Mouse (Mus musculus) lung, adult 2 months (tissue): Measurements from ENCODE around the gene Agtr1a. TPM values are rescaled to one million over a fixed set of nuclear protein-coding genes. Genes with fewer than 3 reads are reported as not detected.

ENCODE experiments used
- DNase-seq: peaks from one replicate; pipeline ENCODE4 v3.0.0; 2022
- H3K4me1 ChIP-seq: fragments of 200-500 bp; 2 replicates; pipeline ENCODE4 v1.6.1; 2011; ENCODE audit warnings: low read length; ENCODE audit not compliant: control insufficient read depth, insufficient read depth
- H3K4me3 ChIP-seq: fragments of 200-500 bp; replicated peaks from 2 replicates; pipeline ENCODE3; 2011; ENCODE audit warnings: low read depth, mild to moderate bottlenecking, control low read depth, low read length; ENCODE audit errors: extremely low read depth
- CTCF ChIP-seq: fragments of 200-500 bp; IDR thresholded peaks from 2 replicates; pipeline ENCODE4 v1.5.1; 2011; ENCODE audit warnings: mild to moderate bottlenecking, low read length, control low read depth; ENCODE audit not compliant: insufficient read depth
- POLR2A ChIP-seq: fragments of 200-500 bp; IDR thresholded peaks from 2 replicates; pipeline ENCODE4 v1.6.1; 2011; ENCODE audit warnings: low read depth, mild to moderate bottlenecking, control low read depth, low read length, borderline replicate concordance; ENCODE audit errors: extremely low read depth
- WGBS: fragments of 180-500 bp; shearing (Covaris S2); methylation state at CpG from one replicate; pipeline ENCODE4 v1.1.7; 2018; 5-methylcytosine and 5-hydroxymethylcytosine counted together
- polyA plus RNA-seq: library from polyadenylated mRNA; depleted of rRNA; stranded (reverse); fragments of >200 nt; gene quantifications from 2 replicates; pipeline ENCODE4 v1.2.3, GENCODE M21; 2012; rRNA removed

Gene Agtr1a
- polyA plus RNA-seq, 1 experiment = 20.7 TPM

DNA sequence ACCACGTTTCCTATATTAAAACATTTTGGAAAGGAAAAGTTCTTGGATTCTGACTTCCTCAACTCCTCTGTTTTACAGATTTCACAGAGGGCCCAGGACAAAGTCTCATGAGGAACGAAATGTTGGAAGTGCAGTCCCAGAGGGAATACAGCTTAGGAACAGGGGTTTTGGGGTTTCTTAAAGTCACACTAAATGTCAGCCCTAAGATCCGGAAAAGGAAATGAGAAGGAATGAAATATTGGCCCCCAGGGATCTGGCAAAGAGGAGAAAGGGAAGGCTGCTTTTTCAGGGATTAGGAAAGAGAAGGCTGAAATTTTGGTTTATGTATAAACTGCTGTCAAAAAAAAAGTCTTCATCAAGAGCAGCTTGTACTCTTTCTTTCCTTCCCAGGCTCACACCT is 60.2 kb downstream of the Agtr1a start:
- Histone ChIP-seq H3K4me3 (no peak overlapping the region), H3K4me1 (no peaks in the 10 kb centered on the region)
- DNase-seq = no peak
- WGBS = 65% methylated on average over 3 of the region's 3 CpGs
- no peak for TF ChIP-seq CTCF
- TF ChIP-seq POLR2A = no peak

DNA sequence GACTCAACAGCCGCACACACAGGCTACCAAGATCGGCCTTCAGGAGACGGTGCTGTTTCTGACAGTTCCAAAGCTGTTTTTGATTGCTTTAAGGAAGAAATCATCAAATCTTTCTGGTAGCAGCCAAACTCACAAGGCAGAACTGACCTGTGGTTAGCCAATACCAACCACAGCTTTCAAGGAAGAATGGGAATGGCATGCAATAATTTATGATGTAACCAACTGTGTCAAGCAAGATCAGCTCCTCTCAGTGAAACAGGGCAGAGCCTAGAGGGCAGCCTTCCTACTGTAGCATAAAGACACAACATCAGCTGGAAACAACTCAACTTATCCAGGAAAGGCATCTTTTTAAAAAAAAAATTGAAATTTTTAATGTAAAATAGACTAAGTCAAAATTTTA is 62.6 kb downstream of the Agtr1a start:
- H3K4me3 ChIP-seq = no peak overlapping the region
- H3K4me1 ChIP-seq = no peaks in the 10 kb centered on the region
- TF ChIP-seq CTCF = no peak
- no peak for TF ChIP-seq POLR2A
- DNase-seq = no peak
- WGBS = 89% methylated on average over 3 of the region's 3 CpGs

DNA sequence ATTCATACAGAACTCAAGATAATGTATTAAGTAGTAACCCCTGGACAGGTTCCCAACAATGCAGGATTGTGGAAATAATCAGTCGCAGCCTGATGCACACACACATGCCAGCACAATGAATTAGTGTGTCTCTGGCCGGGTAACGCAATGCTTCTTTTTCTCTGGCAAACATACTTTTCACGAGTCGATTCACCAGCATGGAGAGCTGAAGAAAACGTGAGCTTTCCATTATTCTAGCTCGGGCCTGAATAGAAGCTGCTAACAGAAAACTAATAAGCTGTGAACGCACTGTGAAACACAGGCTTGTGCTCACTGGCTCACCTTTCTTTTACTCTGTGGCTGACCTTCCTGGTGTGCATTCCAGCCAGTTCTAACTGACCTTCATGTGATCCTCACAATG is 64.4 kb downstream of the Agtr1a start:
- no peaks in the 10 kb centered on the region for H3K4me1 ChIP-seq
- 74% methylated on average over 8 of the region's 8 CpGs for WGBS
- H3K4me3 ChIP-seq = no peak overlapping the region
- DNase-seq = no peak
- TF ChIP-seq CTCF (no peak), POLR2A (no peak)

DNA sequence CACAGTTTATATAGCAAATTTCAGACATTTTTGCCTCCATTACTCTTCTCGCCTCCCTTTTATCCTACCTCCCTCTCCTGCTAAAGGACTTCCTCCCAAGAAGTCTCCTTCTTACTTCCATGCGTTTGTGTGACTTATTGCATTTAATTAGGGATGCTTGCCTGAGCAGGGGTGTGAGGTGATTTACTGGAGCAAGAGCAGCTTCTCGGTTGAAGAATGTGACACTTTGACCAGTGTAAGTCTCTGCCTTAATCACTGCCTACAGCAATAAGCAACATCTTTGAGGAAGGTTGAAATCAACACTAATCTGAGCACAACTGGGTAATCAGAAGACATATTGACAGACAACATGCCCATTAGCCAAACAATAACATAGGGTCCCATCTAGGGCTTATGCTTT is 67.6 kb downstream of the Agtr1a start:
- Histone ChIP-seq H3K4me3 (no peak overlapping the region), H3K4me1 (no peaks in the 10 kb centered on the region)
- DNase-seq = no peak
- WGBS = 70% methylated on average over 3 of the region's 3 CpGs
- no peak for TF ChIP-seq CTCF

DNA sequence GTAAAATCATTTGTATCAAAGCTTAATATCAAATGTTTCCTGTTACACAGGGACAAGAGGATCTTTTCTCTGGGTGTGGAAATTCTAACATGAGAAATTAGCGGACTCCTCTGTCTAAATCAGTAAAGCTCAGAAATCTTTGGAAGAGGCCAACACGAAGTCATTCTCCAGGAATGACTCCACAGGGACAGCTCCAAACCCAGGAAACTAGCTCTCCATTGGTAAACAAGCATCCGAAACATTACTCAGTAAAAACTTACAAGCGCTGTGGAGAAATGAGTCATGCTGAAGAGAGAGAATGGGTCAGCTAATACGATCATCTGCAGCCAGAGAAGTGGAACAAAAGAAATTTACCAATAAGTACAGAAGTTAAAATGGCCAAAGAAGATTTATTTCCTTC is 82.4 kb downstream of the Agtr1a start:
- 72% methylated on average over 5 of the region's 5 CpGs for WGBS
- DNase-seq = no peak

DNA sequence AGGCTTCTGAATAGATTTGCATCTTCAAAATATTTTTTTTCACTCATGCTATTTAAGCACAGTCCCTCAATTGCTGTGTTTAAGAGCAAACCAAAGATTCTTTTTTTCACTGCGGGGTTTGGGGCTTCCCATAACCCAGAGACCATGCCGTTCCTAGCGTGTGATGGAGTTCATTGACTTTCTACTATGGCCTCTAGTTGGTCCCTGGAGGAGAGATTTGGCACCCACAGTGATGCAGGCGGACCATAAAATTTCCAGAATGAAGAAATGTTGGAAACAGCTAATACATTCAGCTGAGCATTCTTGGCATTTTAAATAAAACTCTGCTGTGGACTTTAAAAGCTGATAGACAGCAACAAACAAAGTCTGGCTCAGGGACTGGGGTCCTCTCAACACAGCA is 90.8 kb downstream of the Agtr1a start:
- WGBS = 75% methylated on average over 4 of the region's 4 CpGs
- no peak for DNase-seq
- TF ChIP-seq POLR2A = no peak
- TF ChIP-seq CTCF = no peak

More for the DNA sequence above, 82.4 kb downstream of the Agtr1a start:
- H3K4me3 ChIP-seq = no peak overlapping the region
- no peaks in the 10 kb centered on the region for H3K4me1 ChIP-seq
- TF ChIP-seq POLR2A = no peak
- no peak for TF ChIP-seq CTCF

DNA sequence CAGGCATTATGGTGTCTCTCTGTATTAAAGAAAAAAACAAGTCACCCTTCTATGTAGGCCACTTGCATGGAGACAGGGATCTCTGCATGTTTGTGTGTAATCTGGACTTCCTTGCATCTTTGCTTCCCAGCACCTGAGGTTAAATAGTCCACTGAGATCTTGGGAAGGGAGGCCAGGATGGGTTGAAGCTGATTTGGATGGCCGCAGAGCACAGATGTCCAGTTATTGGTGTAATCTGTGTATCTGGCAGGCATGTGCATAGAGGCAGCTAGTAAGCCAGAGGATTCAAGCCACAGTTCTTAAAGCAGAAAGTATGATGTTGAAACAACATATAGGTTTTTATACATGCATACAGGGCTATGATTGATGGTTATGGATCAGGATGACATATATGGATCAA is 91.2 kb downstream of the Agtr1a start:
- WGBS = 77% methylated on average over 1 of the region's 1 CpGs
- DNase-seq = no peak

More for the DNA sequence above, 90.8 kb downstream of the Agtr1a start:
- no peaks in the 10 kb centered on the region for H3K4me1 ChIP-seq
- no peak overlapping the region for H3K4me3 ChIP-seq

More for the DNA sequence above, 91.2 kb downstream of the Agtr1a start:
- TF ChIP-seq CTCF = no peak
- TF ChIP-seq POLR2A = no peak
- no peaks in the 10 kb centered on the region for H3K4me1 ChIP-seq
- no peak overlapping the region for H3K4me3 ChIP-seq

Other genes starting within 250 kb of the Agtr1a start
- 7.0 and 7.5 TPM in 2 replicates for gene Mboat1, start 200.0 kb upstream of the Agtr1a start, polyA plus RNA-seq
- gene Uqcrfs1, start 208.9 kb downstream of the Agtr1a start, polyA plus RNA-seq = 93.1 and 111 TPM in 2 replicates